Mouse (Mus musculus) G1E (cell line): Measurements from ENCODE around the gene Plpp3.

Experiments
- CTCF ChIP-seq: IDR thresholded peaks from 2 replicates; pipeline ENCODE4 v1.5.1; 2012; ENCODE audit warnings: low read depth, low read length, inconsistent platforms, mixed read lengths
- POLR2AphosphoS5 ChIP-seq: IDR thresholded peaks from 2 replicates; pipeline ENCODE4 v1.6.1; 2012; ENCODE audit warnings: low read depth, low read length, inconsistent platforms; ENCODE audit not compliant: insufficient replicate concordance

DNA sequence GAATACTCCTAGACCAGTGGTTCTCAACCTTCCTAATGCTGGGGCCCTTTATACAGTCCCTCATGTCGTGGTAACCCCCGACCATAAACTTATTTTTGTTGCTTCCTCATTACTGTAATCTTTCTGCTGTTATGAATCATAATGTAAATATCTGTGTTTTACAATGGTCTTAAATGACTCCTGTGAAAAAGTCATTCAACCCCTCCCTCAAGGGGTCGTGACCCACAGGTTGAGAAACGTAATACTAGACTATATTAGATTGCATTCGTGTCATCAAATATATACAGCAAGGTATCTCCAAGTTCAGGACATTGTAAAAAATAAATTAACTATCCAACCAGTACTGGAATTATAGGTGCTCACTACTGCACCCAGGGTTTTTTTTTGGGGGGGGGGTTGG is 44.1 kb upstream of the Plpp3 start:
- no peak for TF ChIP-seq CTCF
- no peak for TF ChIP-seq POLR2AphosphoS5
